Mouse (Mus musculus) lung, postnatal 0 days (tissue): Measurements from ENCODE around the gene Ahnak. TPM values are rescaled to one million over a fixed set of nuclear protein-coding genes. Genes with fewer than 3 reads are reported as not detected.

ENCODE experiments used
- ATAC-seq: fragments of 200-750 bp; cut with Nextera tagmentation; 2 replicates; pipeline ENCODE4 v1.8.0; 2017; ENCODE audit warnings: moderate library complexity
- DNase-seq: peaks from one replicate; pipeline ENCODE4 v3.0.0-alpha.2; 2016; ENCODE audit warnings: low spot score
- H3K27ac ChIP-seq: fragments of 300-500 bp; sonication (generic); 2 replicates; pipeline ENCODE4 v1.5.1; 2014; ENCODE audit warnings: antibody characterized with exemption, mild to moderate bottlenecking, low read length, mixed read lengths
- H3K27me3 ChIP-seq: fragments of 300-500 bp; sonication (generic); replicated peaks from 2 replicates; pipeline ENCODE4 v1.6.1; 2014; ENCODE audit warnings: low read length, mixed read lengths; ENCODE audit not compliant: insufficient read depth
- H3K36me3 ChIP-seq: fragments of 300-500 bp; sonication (generic); 2 replicates; pipeline ENCODE4 v1.6.1; 2014; ENCODE audit warnings: low read length, mixed read lengths; ENCODE audit not compliant: insufficient read depth
- H3K4me1 ChIP-seq: fragments of 300-500 bp; sonication (generic); 2 replicates; pipeline ENCODE4 v1.6.1; 2014; ENCODE audit warnings: antibody characterized with exemption, low read depth, low read length, mixed read lengths; ENCODE audit not compliant: insufficient read depth
- H3K4me2 ChIP-seq: fragments of 300-500 bp; sonication (generic); replicated peaks from 2 replicates; pipeline ENCODE4 v1.6.1; 2014; ENCODE audit warnings: low read depth, mild to moderate bottlenecking, low read length, moderate library complexity, mixed read lengths
- H3K4me3 ChIP-seq: fragments of 300-500 bp; sonication (generic); 2 replicates; pipeline ENCODE4 v1.5.1; 2014; ENCODE audit warnings: low read depth, low read length
- H3K9ac ChIP-seq: fragments of 300-500 bp; sonication (generic); replicated peaks from 2 replicates; pipeline ENCODE4 v1.6.1; 2014; ENCODE audit warnings: low read depth, mild to moderate bottlenecking
- H3K9me3 ChIP-seq: fragments of 300-500 bp; sonication (generic); 2 replicates; pipeline ENCODE4 v1.6.1; 2016; ENCODE audit warnings: low read length, mixed read lengths
- CTCF ChIP-seq: IDR thresholded peaks from 2 replicates; pipeline ENCODE4 v1.5.1; 2016; ENCODE audit warnings: antibody characterized with exemption, mild to moderate bottlenecking
- EP300 ChIP-seq: IDR thresholded peaks from 2 replicates; pipeline ENCODE4 v1.6.1; 2016; ENCODE audit warnings: antibody characterized with exemption, mild to moderate bottlenecking, control low read depth
- WGBS: fragments of 180-500 bp; shearing (Covaris S2); extraction: QIAGEN DNeasy Blood & Tissue Kit; methylation state at CpG from one replicate; pipeline ENCODE4 v1.1.7; 2014; 5-methylcytosine and 5-hydroxymethylcytosine counted together
- polyA plus RNA-seq: library from polyadenylated mRNA; unstranded; fragments of >200 nt; fragmentation: Nextera tagmentation; extraction: Ambion mirVana; gene quantifications from 2 replicates; pipeline ENCODE4 v1.2.1, GENCODE M21; 2015

The Ahnak gene
- polyA plus RNA-seq, 1 experiment from 2014 or later: 151 TPM

DNA sequence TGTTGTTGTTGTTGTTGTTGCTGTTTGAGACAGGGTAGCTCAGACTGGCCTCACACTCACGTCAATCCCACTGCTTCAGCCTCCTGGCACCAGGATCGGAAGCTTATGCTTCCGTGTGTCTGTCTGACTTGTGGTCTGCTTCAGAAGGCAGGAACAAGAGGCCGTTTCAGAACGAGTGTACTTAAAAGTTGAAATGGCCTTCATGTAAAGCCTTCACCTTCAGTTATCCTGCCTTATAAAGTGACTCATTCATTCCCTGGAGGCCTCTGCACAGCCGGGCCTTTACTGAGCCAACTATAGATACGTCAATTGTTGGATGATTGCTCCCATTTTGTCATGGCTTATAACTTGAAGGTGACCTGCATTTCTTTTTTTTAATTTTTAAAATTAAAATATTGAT is 70.3 kb downstream of the Ahnak start:
- WGBS: 51% methylated on average over 7 of the region's 7 CpGs
- no peak overlapping the region for H3K4me2 ChIP-seq
- H3K36me3 ChIP-seq: no peaks in the 10 kb centered on the region
- no peak overlapping the region for H3K27ac ChIP-seq
- no peak overlapping the region for H3K9ac ChIP-seq
- no peaks in the 10 kb centered on the region for H3K9me3 ChIP-seq
- H3K4me3 ChIP-seq: no peak overlapping the region
- TF ChIP-seq CTCF: no peak
- no peak for TF ChIP-seq EP300
- DNase-seq (no peak), ATAC-seq (no peak)
- H3K4me1 ChIP-seq: no peaks in the 10 kb centered on the region
- H3K27me3 ChIP-seq: no peaks in the 10 kb centered on the region

DNA sequence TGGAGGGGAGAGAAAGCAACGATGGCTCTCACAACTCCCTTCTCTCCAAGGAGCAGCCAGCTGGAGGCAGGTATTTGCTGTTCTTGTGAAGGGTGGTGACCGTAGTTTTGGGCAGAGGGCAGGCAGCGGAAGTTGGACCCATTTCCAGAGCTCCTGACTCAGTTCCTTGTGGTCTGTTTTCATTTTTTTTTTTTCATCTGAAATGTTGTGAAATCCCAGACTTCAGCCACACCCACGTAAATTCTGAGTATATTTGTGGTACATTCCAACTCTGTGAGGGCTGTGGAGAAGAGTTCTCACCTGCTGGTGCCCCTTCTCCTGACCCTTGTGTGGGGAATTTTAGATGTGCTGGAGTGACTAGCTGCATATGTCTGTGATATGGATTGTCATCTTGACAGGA is 71.0 kb downstream of the Ahnak start:
- no peak overlapping the region for H3K27ac ChIP-seq
- no peak overlapping the region for H3K9ac ChIP-seq
- no peak overlapping the region for H3K4me2 ChIP-seq
- DNase-seq (peak; percentile 66), ATAC-seq (peak; percentile 37; the same call in 1 of the 2 replicates)
- H3K4me3 ChIP-seq: no peak overlapping the region
- no peaks in the 10 kb centered on the region for H3K27me3 ChIP-seq
- no peaks in the 10 kb centered on the region for H3K36me3 ChIP-seq
- WGBS: 37% methylated on average over 4 of the region's 4 CpGs
- no peaks in the 10 kb centered on the region for H3K9me3 ChIP-seq
- H3K4me1 ChIP-seq: no peaks in the 10 kb centered on the region
- TF ChIP-seq EP300: peak; percentile 68
- TF ChIP-seq CTCF: no peak

DNA sequence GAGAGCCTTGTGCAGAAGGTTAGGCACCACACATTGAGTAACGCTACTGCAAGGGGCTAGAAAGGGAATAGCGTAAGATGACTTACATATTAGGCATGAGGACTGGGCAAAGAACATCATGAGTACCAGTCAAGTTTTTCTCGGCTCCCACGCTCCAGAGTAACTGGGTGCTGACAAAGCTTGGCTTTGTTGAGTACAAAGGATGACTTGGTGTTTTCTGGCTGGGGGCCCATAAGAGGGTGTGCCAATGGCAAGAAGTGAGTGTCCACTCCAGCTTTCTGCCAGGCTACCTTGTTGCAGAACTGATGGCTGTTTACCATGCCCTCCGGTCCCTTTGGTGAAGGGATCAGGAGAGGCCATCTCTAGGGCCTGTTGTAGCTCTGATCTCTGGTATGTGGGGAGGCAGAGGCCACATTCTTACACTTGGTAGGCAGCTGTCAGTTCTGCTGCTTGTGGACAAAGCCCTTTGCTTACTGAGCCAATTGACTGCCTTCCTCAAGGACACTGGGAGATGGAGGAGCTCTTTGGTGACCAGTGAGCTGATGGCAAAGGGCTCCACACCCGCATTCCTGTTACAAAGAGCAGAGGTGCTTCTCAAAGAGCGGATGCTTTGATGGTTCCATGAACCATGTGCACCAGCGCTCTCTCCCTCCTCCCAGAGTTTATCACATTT is 72.3 kb downstream of the Ahnak start:
- DNase-seq (peak; percentile 62), ATAC-seq (peak; percentile 52)

DNA sequence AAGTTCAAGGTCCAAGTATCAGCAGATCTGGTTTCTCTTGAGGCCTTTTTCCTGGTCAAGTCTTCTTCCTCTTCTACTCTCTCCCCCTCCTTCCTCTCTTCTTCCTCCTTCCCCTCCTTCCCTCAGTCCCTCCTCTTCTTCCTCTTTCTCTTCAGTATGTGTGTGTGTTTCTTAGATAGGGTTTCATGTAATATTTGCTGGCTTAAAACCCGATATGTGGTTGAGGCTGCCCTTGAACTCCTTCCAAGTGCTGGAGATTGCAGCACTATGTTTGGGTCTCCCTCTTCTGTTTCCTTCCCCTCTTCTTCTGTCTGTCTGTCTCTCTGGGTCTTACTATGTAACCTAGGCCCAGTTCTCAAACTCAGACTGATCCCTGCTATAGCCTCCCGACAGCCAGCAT is 73.7 kb downstream of the Ahnak start:
- DNase-seq (no peak), ATAC-seq (no peak)
- no peak overlapping the region for H3K4me3 ChIP-seq
- no peak for TF ChIP-seq CTCF
- H3K27ac ChIP-seq: no peak overlapping the region
- 84% methylated on average over 2 of the region's 2 CpGs for WGBS
- no peaks in the 10 kb centered on the region; the same call in 1 of the 2 replicates for H3K4me1 ChIP-seq
- H3K27me3 ChIP-seq: no peaks in the 10 kb centered on the region
- H3K9ac ChIP-seq: no peak overlapping the region
- H3K4me2 ChIP-seq: no peak overlapping the region
- no peaks in the 10 kb centered on the region for H3K36me3 ChIP-seq
- no peaks in the 10 kb centered on the region for H3K9me3 ChIP-seq

More for the DNA sequence above, 72.3 kb downstream of the Ahnak start:
- Histone ChIP-seq H3K4me2 (no peak overlapping the region), H3K27ac (no peak overlapping the region; the same call in 1 of the 2 replicates), H3K9ac (no peak overlapping the region), H3K9me3 (no peaks in the 10 kb centered on the region), H3K36me3 (no peaks in the 10 kb centered on the region), H3K4me1 (no peaks in the 10 kb centered on the region; the same call in 1 of the 2 replicates), H3K27me3 (no peaks in the 10 kb centered on the region), H3K4me3 (no peak overlapping the region)
- WGBS: 67% methylated on average over 8 of the region's 8 CpGs
- TF ChIP-seq EP300 (peak; percentile 68), CTCF (no peak)

DNA sequence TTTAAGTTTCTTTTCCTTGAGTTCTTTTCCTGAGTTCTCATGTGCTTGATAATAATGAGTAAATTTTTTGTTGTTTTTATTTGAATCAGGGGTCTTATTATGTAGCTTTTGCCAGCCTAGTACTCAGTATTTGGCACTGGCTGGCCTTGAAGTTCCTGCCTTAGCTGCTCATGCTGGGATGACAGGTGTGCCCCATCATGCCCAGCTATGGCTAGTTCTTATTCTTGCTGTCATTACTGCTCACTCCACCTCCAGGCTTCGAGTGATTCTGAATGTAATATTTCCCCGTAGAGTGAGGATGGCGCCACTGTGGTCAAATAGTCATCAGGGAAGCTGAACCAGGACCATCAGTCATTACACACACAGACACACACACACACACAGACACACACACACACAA is 74.7 kb downstream of the Ahnak start:
- no peak overlapping the region for H3K4me3 ChIP-seq
- H3K4me2 ChIP-seq: no peak overlapping the region
- no peaks in the 10 kb centered on the region for H3K9me3 ChIP-seq
- no peak overlapping the region for H3K9ac ChIP-seq
- no peaks in the 10 kb centered on the region for H3K27me3 ChIP-seq
- ATAC-seq (no peak), DNase-seq (no peak)
- no peak overlapping the region for H3K27ac ChIP-seq
- H3K4me1 ChIP-seq: no peaks in the 10 kb centered on the region; the same call in 1 of the 2 replicates
- 84% methylated on average over 3 of the region's 3 CpGs for WGBS
- TF ChIP-seq CTCF (no peak), EP300 (no peak)
- no peaks in the 10 kb centered on the region for H3K36me3 ChIP-seq

DNA sequence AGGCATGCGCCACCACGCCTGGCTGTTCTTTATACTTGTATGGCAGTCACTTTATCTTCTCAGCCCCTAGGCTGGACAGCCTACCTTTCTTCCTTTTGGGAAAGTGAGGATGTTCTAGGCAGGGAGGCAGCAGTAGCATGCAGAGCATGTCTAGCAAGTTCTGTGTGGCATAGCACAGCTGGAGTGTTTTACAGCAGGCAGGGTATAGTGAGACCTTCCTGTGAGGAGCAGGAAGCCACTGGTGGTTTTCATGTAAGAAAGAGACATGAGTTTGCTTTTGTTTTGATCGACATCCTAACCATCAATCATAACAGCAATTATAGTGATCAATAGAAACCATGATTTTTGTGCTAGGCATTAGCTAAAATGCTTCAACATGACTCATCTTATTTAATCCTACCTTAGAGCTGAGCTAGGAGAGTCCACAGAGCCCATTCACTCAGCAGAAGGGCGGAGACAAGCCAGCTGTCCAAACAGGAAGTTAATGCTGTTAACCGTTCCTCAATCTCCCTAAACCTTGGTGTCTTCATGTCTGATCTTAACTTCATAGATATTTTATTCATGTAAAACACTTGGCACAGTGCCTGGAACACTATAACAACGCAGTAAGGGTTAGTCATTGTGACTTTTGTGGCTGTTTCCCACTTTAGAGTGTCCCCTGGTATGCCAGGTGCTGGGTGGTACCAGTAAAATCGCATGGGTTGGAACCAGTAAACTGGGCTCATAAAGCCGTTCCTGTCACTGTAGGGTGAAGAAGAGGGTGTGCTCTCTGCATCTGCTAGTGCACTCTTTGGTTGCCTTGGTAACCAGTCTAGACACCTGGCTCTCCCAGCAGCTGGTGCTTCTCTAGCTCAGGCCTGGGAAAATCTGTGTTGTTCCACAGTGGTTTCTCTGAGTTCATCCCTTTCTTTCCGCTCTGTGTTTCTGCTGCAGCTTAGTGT is 76.8 kb downstream of the Ahnak start:
- no peak overlapping the region for H3K9ac ChIP-seq
- TF ChIP-seq CTCF: no peak
- peak; percentile 61; the same call in 1 of the 2 replicates for TF ChIP-seq EP300
- WGBS: 42% methylated on average over 9 of the region's 9 CpGs
- no peaks in the 10 kb centered on the region for H3K9me3 ChIP-seq
- ATAC-seq (peak; percentile 52), DNase-seq (peak; percentile 70)
- H3K4me3 ChIP-seq: no peak overlapping the region
- H3K27ac ChIP-seq: no peak overlapping the region
- no peaks in the 10 kb centered on the region for H3K27me3 ChIP-seq
- peaks cover 15% of the 10 kb centered on the region for H3K4me1 ChIP-seq
- H3K36me3 ChIP-seq: no peaks in the 10 kb centered on the region
- H3K4me2 ChIP-seq: no peak overlapping the region
